Mouse (Mus musculus): ENCODE measurements around the gene Tlr12.
"Not testable (repeated sequence)": the region's sequence is repeated elsewhere in the genome, so short reads cannot be mapped to it uniquely, and the experiment has no call there.

Gene Tlr12

DNA sequence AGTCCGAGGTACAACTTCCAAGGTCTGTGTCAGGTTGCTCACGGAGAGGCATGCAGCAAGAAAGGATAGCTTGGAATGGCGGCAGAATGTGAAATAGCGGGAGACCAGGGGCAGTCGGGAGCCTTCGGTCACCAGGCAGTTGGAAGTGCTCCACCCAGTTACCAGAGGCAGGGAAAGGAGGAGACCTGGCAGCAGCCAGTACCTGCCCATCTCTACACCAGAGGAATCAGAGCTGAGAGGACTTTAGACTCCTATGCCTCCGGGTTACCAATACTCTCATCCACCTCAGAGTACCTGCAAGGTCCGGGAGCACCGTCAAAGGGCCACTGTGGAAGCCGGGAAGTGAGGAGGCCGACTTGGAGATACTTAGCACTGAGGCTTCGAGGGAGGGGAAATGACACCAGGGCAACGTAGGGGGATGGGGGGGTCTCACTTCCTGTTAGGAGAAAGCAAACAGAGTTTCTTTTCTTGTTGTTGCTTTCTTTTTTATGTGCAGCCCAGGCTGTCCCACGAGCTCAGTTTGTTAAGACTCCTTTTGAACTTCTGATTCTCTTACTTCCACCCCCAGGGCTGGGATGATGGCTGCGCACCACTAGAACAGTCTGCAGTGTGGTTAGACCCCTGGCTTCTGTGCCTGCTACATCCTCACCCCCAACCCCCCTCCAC, at the start of gene Tlr12:
Gene Tlr12 (minus strand): TSS at position 374 of the 666 bp plus-strand sequence.
- DNase-seq (ENCODE audit: low read depth): no peak

DNA sequence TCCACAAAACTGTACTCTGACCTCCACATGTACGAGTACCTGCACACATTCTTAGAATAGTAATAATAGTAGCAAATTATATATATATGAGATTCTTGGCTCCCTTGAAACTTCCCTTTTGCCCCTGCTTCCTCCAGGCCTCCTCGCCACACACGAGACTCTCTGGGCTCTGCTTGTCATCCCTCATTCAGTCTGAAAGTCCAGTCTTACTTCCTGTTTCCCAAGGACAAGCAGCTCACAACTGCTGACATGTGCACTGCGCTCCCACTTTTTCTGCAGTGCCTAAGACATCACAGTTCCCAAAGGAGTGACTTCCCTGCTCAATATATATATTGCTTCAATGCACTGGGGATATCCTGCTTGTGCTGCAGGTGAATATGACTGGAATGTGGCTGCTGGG, 48.8 kb upstream of the Tlr12 start:
- not testable (repeated sequence) for DNase-seq (ENCODE audit: low read depth)

DNA sequence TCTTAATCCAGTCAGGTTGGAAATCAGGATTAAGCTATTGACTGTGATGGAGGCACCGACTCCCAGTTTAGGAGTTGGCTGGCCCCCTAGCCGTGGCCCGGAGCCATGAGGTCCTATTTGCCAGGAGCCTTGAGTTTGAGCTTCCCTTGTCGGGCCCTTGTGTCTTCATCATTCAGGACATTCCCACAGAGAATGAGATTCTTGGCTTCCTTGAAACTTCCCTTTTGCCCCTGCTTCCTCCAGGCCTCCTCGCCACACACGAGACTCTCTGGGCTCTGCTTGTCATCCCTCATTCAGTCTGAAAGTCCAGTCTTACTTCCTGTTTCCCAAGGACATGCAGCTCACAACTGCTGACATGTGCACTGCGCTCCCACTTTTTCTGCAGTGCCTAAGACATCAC, 47.9 kb upstream of the Tlr12 start:
- not testable (repeated sequence) for DNase-seq (ENCODE audit: low read depth)

- no peak for DNase-seq (ENCODE audit: low read depth)
Measured at GRCm38 (mm10) chr4:128664002-128664401, 45.6 kb upstream of the Tlr12 start.

DNA sequence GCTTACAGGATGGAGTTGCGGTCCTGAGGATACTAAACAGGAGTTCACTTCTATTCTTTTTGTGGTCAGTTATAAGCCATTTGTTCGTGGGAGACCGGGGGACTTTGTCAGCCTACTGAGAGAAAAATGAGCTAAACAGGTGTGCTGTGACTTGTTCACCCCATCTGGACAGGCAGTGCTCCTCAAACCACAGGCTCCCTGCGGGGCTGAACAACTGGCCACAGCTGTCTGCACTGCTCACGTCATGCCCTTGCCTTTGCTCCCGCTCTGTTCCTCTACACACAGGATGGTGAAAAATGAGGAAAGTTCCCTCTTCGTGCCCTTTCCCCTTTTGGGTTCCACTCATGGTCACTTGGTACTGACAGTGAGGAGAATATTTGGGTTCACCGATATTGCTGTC, 42.6 kb upstream of the Tlr12 start:
- DNase-seq (ENCODE audit: low read depth): no peak

DNA sequence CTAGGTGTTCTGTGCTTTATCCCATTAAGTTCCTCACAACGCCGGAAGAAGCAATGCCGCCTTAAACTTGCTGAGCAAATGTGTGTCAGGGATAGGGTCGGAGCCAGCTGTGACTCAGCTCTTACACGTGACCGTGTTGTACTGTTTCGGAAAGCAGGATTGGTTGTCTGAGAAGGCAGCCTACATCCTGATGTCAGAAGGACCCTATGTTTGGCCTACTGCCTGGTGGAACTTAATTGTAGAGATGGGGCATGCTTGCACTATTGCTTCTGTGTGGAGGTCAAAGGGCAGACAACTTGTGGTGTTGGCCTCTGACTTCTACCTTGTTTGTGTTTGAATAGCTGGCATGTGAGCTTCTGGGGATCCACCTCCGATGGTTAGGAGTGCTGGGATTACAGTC, 41.8 kb upstream of the Tlr12 start:
- peak; percentile 26 for DNase-seq (ENCODE audit: low read depth)

DNA sequence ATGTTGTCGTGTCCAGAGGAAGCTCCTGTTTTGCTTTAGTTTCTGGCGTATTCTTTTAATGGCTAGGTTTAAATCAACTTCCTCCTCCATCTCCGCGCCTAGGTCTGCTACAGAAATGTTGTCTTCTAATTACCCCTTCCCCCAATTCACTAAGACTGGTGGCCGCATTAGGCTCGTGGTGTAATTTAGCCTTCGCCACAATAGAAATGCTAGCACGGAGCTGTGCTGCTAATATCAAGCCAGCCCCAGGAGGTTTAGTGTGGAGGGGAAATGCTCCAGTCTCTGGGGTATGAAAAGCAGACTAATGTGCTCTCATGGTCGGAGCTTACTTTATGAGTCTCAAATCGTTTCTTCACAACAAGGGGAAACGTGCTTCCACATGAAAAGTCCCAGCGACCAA, 37.0 kb upstream of the Tlr12 start:
- DNase-seq (ENCODE audit: low read depth): no peak

DNA sequence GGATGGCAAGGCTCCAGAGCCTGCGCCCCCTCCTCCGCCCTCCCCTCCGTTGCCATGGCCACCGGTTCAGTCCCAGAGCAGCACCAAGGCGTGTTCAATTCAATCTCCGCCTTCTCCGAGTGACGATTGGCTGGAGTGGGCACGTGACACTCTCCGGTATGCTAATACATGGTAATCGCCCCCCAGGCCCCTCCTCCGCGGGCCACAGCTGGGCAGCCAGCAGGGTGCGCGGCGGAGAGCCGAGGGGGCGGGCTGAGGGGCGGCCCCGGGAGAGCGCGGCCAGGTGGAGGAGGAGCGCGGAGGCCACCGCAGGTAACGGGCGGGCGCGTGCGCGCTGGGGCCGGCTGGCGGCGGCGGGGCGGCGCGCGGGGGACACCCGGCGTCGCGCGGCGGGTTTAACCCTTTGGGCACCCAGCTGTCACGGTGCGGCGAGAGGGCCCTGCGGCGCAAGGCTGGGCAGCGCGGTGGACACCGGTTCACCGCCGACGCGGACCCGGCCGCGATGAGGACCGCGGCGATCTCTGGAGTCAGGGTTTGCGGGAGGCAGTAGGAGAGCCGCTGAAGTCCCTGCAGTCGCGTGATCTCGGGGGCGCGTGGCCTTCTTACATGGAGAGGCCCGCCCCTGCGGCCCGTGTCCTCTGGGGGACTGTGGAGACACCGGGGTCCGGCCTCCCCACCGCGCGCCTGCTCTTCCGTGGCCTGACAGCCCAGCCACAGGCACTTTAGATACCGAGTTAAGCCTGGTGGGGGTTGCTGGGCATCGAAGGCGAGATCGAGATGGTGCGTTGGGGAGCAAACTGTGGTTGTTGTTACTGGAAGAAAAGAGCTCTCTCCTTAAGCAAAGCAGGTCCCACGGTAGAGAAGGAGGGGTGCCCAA, 36.3 kb upstream of the Tlr12 start, which contains the start of gene Phc2:
Gene Phc2 (plus strand): TSS at position 198 of the 877 bp plus-strand sequence.
- no peak for DNase-seq (ENCODE audit: low read depth)

GRCm38 (mm10) chr4:128652584-128653298, 34.3 kb upstream of the Tlr12 start:
- DNase-seq (ENCODE audit: low read depth): no peak

DNA sequence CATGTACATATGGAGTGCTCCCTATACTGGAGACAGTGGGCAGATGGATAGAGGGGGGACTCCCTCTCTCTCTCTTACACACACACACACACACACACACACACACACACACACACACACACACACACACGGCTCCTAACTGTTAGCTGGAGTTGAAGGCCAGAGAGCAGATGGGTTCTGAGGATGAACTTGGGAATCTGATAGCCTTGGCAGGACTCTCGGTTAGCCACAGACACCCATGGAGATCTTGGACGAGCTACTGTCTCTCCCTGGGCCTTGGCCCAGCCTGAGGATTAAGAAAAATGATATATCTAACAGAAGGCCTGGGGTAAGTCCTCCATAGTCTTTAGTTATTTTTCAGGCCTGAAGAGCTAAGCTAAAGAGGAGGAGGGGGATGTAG, 33.1 kb upstream of the Tlr12 start:
- DNase-seq (ENCODE audit: low read depth): no peak

DNA sequence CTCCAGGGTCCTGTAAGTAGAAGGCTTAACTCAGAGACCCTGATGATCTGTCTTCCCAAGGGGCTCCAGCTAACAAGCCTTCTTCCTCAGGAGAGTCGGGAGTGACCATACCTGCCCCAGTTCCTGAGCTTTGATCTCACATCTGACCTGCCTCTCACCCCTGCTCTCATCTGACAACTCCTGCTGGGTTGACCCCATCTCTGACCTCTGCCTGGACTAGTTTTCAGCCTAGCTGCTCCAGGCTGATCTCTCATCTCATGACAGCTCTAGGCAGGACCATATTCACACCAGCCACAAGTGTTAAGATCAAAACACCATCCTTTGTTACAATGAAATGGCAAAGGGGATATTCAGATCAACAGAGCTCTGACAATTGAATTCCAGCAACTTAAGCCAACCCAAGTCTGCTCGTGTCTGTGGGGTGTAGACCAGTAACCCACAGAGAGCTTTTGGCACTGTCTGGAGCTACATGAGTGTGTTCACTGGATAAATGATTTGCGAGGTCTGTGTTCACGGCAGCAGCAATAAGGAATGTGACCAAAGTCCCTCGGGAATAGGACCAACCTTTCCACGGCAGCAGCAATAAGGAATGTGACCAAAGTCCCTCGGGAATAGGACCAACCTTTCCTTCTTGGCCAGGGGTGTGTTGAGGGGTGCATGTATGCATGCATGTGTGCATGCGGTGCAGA, 30.3 kb upstream of the Tlr12 start:
- no peak for DNase-seq (ENCODE audit: low read depth)

- DNase-seq (ENCODE audit: low read depth): no peak
Measured at GRCm38 (mm10) chr4:128646762-128647161, 28.3 kb upstream of the Tlr12 start.

DNA sequence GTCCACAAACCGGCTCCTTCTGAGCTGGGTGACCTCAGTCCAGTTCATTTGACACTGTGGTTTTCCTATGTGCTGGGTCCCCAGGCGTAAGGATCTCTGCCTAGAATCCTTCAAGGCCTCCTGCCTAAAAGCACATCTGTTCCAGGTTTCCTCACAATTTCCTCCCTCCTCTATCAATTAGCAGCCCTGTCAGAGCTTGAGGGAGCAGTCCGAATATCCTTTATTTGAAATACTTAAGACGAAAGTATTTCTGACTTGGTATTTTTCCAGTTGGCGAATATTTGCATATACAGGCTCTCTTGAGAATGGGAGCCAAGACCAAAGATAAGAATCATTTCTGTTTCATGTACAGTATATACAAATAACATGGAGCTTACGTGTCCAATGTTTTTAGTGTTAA, 27.5 kb upstream of the Tlr12 start:
- DNase-seq (ENCODE audit: low read depth): peak; percentile 17

GRCm38 (mm10) chr4:128641766-128642717, 23.6 kb upstream of the Tlr12 start:
- DNase-seq (ENCODE audit: low read depth): peak; percentile 48

GRCm38 (mm10) chr4:128638265-128638923, 20.0 kb upstream of the Tlr12 start:
- DNase-seq (ENCODE audit: low read depth): no peak

DNA sequence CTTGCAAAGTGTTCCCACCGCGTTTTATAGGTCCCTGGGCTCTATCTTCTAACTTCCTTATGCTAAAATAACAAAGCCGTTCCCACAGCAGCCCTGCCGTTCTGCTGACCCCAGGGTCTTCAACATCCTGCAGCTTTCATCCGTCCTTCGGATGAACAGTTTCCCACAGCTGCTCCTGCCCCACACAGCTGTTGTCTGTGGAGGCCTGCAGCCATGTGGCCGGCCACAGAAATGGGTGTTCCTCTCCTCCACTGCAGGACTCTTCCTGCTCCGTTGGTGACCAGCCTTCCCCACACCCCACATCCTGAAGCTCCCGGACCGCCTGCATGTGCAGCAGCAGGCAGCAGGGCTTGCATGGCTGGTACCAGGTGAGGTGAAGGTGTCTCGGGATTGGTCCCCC, 18.8 kb upstream of the Tlr12 start:
- no peak for DNase-seq (ENCODE audit: low read depth)

DNA sequence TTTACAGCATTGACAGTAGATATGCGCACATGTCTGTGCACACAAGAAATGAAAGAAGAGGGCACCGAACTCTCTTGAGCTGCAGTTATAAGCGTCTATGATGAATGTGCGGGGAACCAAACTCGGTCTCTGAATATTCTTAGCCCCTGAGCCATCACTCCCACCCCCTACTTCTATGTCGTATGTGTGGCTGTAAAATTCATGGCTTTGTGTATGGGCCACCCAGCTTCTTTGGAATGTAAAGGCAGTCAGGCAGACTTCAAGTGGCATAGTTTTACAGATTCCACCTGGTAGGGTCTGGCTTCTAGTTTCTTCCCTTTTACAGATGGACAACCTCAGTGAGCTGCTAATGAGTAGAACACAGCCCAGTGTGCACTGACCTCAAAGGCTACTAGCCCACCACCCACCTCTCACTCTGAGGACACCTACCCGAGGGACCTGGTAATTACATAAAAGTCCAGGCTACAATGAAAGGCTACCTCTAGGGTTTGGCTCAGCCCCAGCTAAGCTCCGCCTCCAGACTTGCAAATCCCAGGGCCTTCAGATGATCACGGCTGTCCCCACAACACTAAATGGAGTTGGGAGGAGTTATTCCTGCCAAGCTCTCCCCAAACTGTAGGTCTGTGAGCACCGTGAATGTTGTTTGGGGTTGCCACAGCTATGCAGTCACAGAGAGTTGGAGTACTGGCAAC, 17.6 kb upstream of the Tlr12 start:
- DNase-seq (ENCODE audit: low read depth): no peak

GRCm38 (mm10) chr4:128635451-128635850, 17.0 kb upstream of the Tlr12 start:
- DNase-seq (ENCODE audit: low read depth): no peak

- no peak for DNase-seq (ENCODE audit: low read depth)
Measured at GRCm38 (mm10) chr4:128621109-128621508, 2.7 kb upstream of the Tlr12 start.

- DNase-seq (ENCODE audit: low read depth): no peak
Measured at GRCm38 (mm10) chr4:128620572-128620971, 2.2 kb upstream of the Tlr12 start.
